Mouse (Mus musculus) stomach, postnatal 0 days (tissue): ENCODE measurements around the gene Ccdc27.
A peak's percentile ranks its signal among the peaks of the same experiment; 100 is the strongest.

ENCODE experiments used
- CTCF ChIP-seq: IDR thresholded peaks from 2 replicates; pipeline ENCODE4 v1.5.1; 2016; ENCODE audit warnings: antibody characterized with exemption, low read depth, mild to moderate bottlenecking, moderate library complexity
- EP300 ChIP-seq: optimal IDR thresholded peaks from 2 replicates; pipeline ENCODE3; 2016; ENCODE audit warnings: antibody characterized with exemption

GRCm38 (mm10) chr4:154070896-154071295, 28.4 kb upstream of the Ccdc27 start:
- peak; percentile 63 for TF ChIP-seq CTCF
- no peak for TF ChIP-seq EP300
